Mouse (Mus musculus): ENCODE data around the gene Inpp4a. TPM values are rescaled to one million over a fixed set of nuclear protein-coding genes. Genes with fewer than 3 reads are reported as not detected.

Inpp4a gene
- polyA plus RNA-seq, 1 experiment from 2014 or later: 14.1 TPM

- H3K27me3 ChIP-seq (replicated peaks; ENCODE audit: control insufficient read depth, insufficient read depth, low read length): no peaks in the 10 kb centered on the region
- DNase-seq (ENCODE audit: low spot score): no peak
- ATAC-seq (replicated peaks; ENCODE audit: low FRiP score, low TSS enrichment, low read depth): no peak
These were observed 3.3 kb upstream of the Inpp4a start for GRCm38 (mm10) chr1:37296414-37296813.

GRCm38 (mm10) chr1:37298904-37299303, 761 bp upstream of the Inpp4a start:
- H3K9me3 ChIP-seq (ENCODE audit: control insufficient read depth, low read length): no peaks in the 10 kb centered on the region
- H3K4me3 ChIP-seq (ENCODE audit: low read depth, low read length): no peak overlapping the region
- DNase-seq (ENCODE audit: low spot score): no peak
- H3K36me3 ChIP-seq (ENCODE audit: control insufficient read depth, insufficient read depth, low read length): no peaks in the 10 kb centered on the region
- no peak overlapping the region for H3K9ac ChIP-seq (ENCODE audit: low read length)
- H3K27ac ChIP-seq (ENCODE audit: low read depth): no peak overlapping the region
- ATAC-seq (replicated peaks; ENCODE audit: low FRiP score, low TSS enrichment, low read depth): no peak
- H3K4me2 ChIP-seq (ENCODE audit: low read length): no peak overlapping the region
- H3K4me1 ChIP-seq (replicated peaks; ENCODE audit: control insufficient read depth, insufficient read depth, low read length): peaks cover 7% of the 10 kb centered on the region; the same call in 1 of the 2 replicates
- no peaks in the 10 kb centered on the region for H3K27me3 ChIP-seq (replicated peaks; ENCODE audit: control insufficient read depth, insufficient read depth, low read length)
- WGBS: 85% methylated on average over 2 of the region's 2 CpGs

More at GRCm38 (mm10) chr1:37296414-37296813, 3.3 kb upstream of the Inpp4a start:
- Histone ChIP-seq H3K4me3 (ENCODE audit: low read depth, low read length) (no peak overlapping the region), H3K4me2 (ENCODE audit: low read length) (no peak overlapping the region), H3K27ac (ENCODE audit: low read depth) (no peak overlapping the region), H3K36me3 (ENCODE audit: control insufficient read depth, insufficient read depth, low read length) (no peaks in the 10 kb centered on the region), H3K9ac (ENCODE audit: low read length) (no peak overlapping the region), H3K9me3 (ENCODE audit: control insufficient read depth, low read length) (no peaks in the 10 kb centered on the region), H3K4me1 (replicated peaks; ENCODE audit: control insufficient read depth, insufficient read depth, low read length) (peaks cover 7% of the 10 kb centered on the region; the same call in 1 of the 2 replicates)
- WGBS: 38% methylated on average over 1 of the region's 1 CpGs

GRCm38 (mm10) chr1:37300650-37301049, 985 bp downstream of the Inpp4a start:
- DNase-seq (ENCODE audit: low spot score) (no peak), ATAC-seq (replicated peaks; ENCODE audit: low FRiP score, low TSS enrichment, low read depth) (no peak)
- Histone ChIP-seq H3K4me1 (replicated peaks; ENCODE audit: control insufficient read depth, insufficient read depth, low read length) (peaks cover 12% of the 10 kb centered on the region; the same call in 1 of the 2 replicates), H3K27me3 (replicated peaks; ENCODE audit: control insufficient read depth, insufficient read depth, low read length) (no peaks in the 10 kb centered on the region), H3K27ac (ENCODE audit: low read depth) (no peak overlapping the region), H3K9me3 (ENCODE audit: control insufficient read depth, low read length) (no peaks in the 10 kb centered on the region), H3K4me2 (ENCODE audit: low read length) (peak overlapping the region; percentile 65), H3K9ac (ENCODE audit: low read length) (peak overlapping the region; percentile 83), H3K36me3 (ENCODE audit: control insufficient read depth, insufficient read depth, low read length) (no peaks in the 10 kb centered on the region), H3K4me3 (ENCODE audit: low read depth, low read length) (peak overlapping the region; percentile 79)
- WGBS: 27% methylated on average over 5 of the region's 5 CpGs

- no peaks in the 10 kb centered on the region for H3K9me3 ChIP-seq (ENCODE audit: control insufficient read depth, low read length)
- H3K27me3 ChIP-seq (replicated peaks; ENCODE audit: control insufficient read depth, insufficient read depth, low read length): no peaks in the 10 kb centered on the region
- WGBS: 65% methylated on average over 3 of the region's 3 CpGs
- no peak for ATAC-seq (replicated peaks; ENCODE audit: low FRiP score, low TSS enrichment, low read depth)
- peaks cover 12% of the 10 kb centered on the region; the same call in 1 of the 2 replicates for H3K4me1 ChIP-seq (replicated peaks; ENCODE audit: control insufficient read depth, insufficient read depth, low read length)
- no peak overlapping the region for H3K4me2 ChIP-seq (ENCODE audit: low read length)
- no peaks in the 10 kb centered on the region for H3K36me3 ChIP-seq (ENCODE audit: control insufficient read depth, insufficient read depth, low read length)
- H3K4me3 ChIP-seq (ENCODE audit: low read depth, low read length): no peak overlapping the region
- H3K27ac ChIP-seq (ENCODE audit: low read depth): no peak overlapping the region
- no peak overlapping the region for H3K9ac ChIP-seq (ENCODE audit: low read length)
- DNase-seq (ENCODE audit: low spot score): no peak
These were observed 3.1 kb downstream of the Inpp4a start for GRCm38 (mm10) chr1:37302801-37303200.

GRCm38 (mm10) chr1:37305691-37306287, 6.1 kb downstream of the Inpp4a start:
- no peak overlapping the region for H3K4me3 ChIP-seq (ENCODE audit: low read depth, low read length)
- no peak for ATAC-seq (replicated peaks; ENCODE audit: low FRiP score, low TSS enrichment, low read depth)
- no peak for DNase-seq (ENCODE audit: low spot score)

GRCm38 (mm10) chr1:37307586-37307985, 7.9 kb downstream of the Inpp4a start:
- Histone ChIP-seq H3K9me3 (ENCODE audit: control insufficient read depth, low read length) (peaks cover 7% of the 10 kb centered on the region; the same call in 1 of the 2 replicates), H3K4me3 (ENCODE audit: low read depth, low read length) (no peak overlapping the region), H3K27me3 (replicated peaks; ENCODE audit: control insufficient read depth, insufficient read depth, low read length) (no peaks in the 10 kb centered on the region), H3K27ac (ENCODE audit: low read depth) (no peak overlapping the region), H3K36me3 (ENCODE audit: control insufficient read depth, insufficient read depth, low read length) (no peaks in the 10 kb centered on the region), H3K9ac (ENCODE audit: low read length) (no peak overlapping the region), H3K4me2 (ENCODE audit: low read length) (no peak overlapping the region), H3K4me1 (replicated peaks; ENCODE audit: control insufficient read depth, insufficient read depth, low read length) (0 out of 2 replicates have a peak, but pooled peaks cover 4% of the 10 kb centered on the region)
- DNase-seq (ENCODE audit: low spot score) (no peak), ATAC-seq (replicated peaks; ENCODE audit: low FRiP score, low TSS enrichment, low read depth) (no peak)
- 95% methylated on average over 2 of the region's 2 CpGs for WGBS

More at GRCm38 (mm10) chr1:37305691-37306287, 6.1 kb downstream of the Inpp4a start:
- Histone ChIP-seq H3K9ac (ENCODE audit: low read length) (no peak overlapping the region), H3K27me3 (replicated peaks; ENCODE audit: control insufficient read depth, insufficient read depth, low read length) (no peaks in the 10 kb centered on the region), H3K4me2 (ENCODE audit: low read length) (no peak overlapping the region), H3K36me3 (ENCODE audit: control insufficient read depth, insufficient read depth, low read length) (no peaks in the 10 kb centered on the region), H3K4me1 (replicated peaks; ENCODE audit: control insufficient read depth, insufficient read depth, low read length) (peaks cover 7% of the 10 kb centered on the region; the same call in 1 of the 2 replicates), H3K9me3 (ENCODE audit: control insufficient read depth, low read length) (peaks cover 6% of the 10 kb centered on the region; the same call in 1 of the 2 replicates), H3K27ac (ENCODE audit: low read depth) (no peak overlapping the region)
- 53% methylated on average over 9 of the region's 9 CpGs for WGBS

GRCm38 (mm10) chr1:37308021-37308742, 8.5 kb downstream of the Inpp4a start:
- Histone ChIP-seq H3K9me3 (ENCODE audit: control insufficient read depth, low read length) (peaks cover 7% of the 10 kb centered on the region; the same call in 1 of the 2 replicates), H3K4me1 (replicated peaks; ENCODE audit: control insufficient read depth, insufficient read depth, low read length) (0 out of 2 replicates have a peak, but pooled peaks cover 4% of the 10 kb centered on the region), H3K9ac (ENCODE audit: low read length) (no peak overlapping the region), H3K27me3 (replicated peaks; ENCODE audit: control insufficient read depth, insufficient read depth, low read length) (no peaks in the 10 kb centered on the region), H3K4me2 (ENCODE audit: low read length) (no peak overlapping the region), H3K36me3 (ENCODE audit: control insufficient read depth, insufficient read depth, low read length) (no peaks in the 10 kb centered on the region), H3K27ac (ENCODE audit: low read depth) (no peak overlapping the region), H3K4me3 (ENCODE audit: low read depth, low read length) (no peak overlapping the region)
- 87% methylated on average over 8 of the region's 8 CpGs for WGBS
- DNase-seq (ENCODE audit: low spot score) (no peak), ATAC-seq (replicated peaks; ENCODE audit: low FRiP score, low TSS enrichment, low read depth) (no peak)

GRCm38 (mm10) chr1:37308743-37309100, 9.1 kb downstream of the Inpp4a start:
- DNase-seq (ENCODE audit: low spot score) (no peak), ATAC-seq (replicated peaks; ENCODE audit: low FRiP score, low TSS enrichment, low read depth) (no peak)
- peaks cover 7% of the 10 kb centered on the region; the same call in 1 of the 2 replicates for H3K9me3 ChIP-seq (ENCODE audit: control insufficient read depth, low read length)
- H3K9ac ChIP-seq (ENCODE audit: low read length): no peak overlapping the region
- no peak overlapping the region for H3K4me3 ChIP-seq (ENCODE audit: low read depth, low read length)
- no peaks in the 10 kb centered on the region for H3K27me3 ChIP-seq (replicated peaks; ENCODE audit: control insufficient read depth, insufficient read depth, low read length)
- H3K4me2 ChIP-seq (ENCODE audit: low read length): no peak overlapping the region
- WGBS: 60% methylated on average over 3 of the region's 3 CpGs
- no peak overlapping the region for H3K27ac ChIP-seq (ENCODE audit: low read depth)
- H3K36me3 ChIP-seq (ENCODE audit: control insufficient read depth, insufficient read depth, low read length): no peaks in the 10 kb centered on the region
- 0 out of 2 replicates have a peak, but pooled peaks cover 4% of the 10 kb centered on the region for H3K4me1 ChIP-seq (replicated peaks; ENCODE audit: control insufficient read depth, insufficient read depth, low read length)
